Mouse (Mus musculus): Measurements from ENCODE around the gene Itgad. TPM values are rescaled to one million over a fixed set of nuclear protein-coding genes. Genes with fewer than 3 reads are reported as not detected.

Gene Itgad
- total RNA-seq, 2 experiments from 2014 or later = 0.26 TPM; not detected in 1

DNA sequence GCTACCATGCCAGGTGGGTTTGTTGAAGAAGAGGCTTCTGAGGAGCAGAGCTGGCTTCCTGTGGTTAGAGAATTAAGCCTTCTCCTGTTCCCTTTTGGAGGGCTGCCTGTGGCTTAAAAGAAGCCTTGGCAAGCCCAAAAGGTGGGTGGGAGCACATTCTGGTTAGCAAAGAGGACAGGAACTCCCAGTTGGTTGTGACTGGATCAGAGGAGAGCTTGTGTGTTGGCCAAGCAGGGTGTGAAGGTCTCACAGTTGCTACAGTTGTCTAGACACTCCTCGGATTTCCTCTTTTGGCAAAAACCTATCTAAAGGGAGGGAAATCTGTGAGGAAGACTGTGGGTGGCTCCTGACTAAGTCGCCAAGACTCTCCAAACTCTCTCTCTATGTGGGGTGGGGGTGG is 24.2 kb downstream of the Itgad start:
- no peak for DNase-seq (ENCODE audit: low spot score)

DNA sequence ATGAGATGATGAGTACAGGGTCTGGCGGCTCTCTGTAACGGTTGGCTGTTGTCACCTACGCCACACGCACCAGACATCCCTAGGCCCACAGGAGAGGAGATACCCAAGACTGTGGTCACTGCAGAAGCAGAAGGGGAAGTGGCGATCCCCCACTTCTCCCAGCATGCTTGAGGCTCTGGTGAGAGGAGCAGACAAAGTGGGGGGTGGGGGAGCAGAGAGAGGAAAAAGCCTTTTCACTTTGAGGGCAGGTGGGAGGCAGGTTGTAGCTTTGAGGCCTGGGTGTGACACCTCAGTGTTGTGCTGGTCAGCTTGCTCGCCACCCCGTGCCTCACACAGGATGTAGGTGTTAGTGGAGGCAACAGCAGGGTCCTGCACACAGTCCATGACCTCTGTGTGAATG is 25.9 kb downstream of the Itgad start:
- DNase-seq (ENCODE audit: low spot score) = no peak

DNA sequence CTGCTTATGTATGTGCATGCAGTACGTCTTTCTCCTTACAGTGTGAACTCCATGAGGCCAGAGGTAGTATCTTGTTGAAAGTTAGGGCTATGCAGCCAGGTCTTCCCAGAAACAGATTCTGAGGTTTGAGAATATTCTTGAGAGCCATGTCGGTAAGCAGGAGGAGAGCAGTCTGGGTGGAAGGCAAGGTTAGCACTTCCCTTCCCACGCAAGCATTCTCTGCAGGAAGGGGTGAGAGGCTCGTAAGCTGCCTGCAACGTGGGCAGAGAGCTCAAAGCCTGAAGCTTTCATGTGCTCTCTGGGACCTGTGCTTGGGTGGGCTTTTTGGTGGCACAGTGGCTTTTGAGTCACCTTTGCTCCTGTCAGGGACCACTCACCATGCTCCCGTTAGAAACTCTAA is 26.4 kb downstream of the Itgad start:
- DNase-seq (ENCODE audit: low spot score) = no peak

- no peak for DNase-seq (ENCODE audit: low spot score)
Observed at GRCm38 (mm10) chr7:128181691-128182090, 27.5 kb downstream of the Itgad start.

- no peak for DNase-seq (ENCODE audit: low spot score)
Observed at GRCm38 (mm10) chr7:128201607-128202006, 47.4 kb downstream of the Itgad start.

DNA sequence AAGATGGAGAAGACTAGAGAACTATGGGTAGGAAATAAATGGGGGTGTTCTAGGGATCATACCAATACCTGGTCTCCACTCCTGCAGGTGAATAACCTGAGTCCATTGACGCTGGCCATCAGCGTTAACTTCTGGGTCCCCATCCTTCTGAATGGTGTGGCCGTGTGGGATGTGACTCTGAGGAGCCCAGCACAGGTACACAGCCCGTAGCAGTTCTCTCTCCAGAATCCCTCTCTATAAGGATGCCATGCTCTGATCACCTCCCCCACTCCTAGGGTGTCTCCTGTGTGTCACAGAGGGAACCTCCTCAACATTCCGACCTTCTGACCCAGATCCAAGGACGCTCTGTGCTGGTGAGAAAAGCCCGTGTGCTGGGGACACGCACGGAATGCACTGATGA is 48.9 kb downstream of the Itgad start:
- no peak for DNase-seq (ENCODE audit: low spot score)

DNA sequence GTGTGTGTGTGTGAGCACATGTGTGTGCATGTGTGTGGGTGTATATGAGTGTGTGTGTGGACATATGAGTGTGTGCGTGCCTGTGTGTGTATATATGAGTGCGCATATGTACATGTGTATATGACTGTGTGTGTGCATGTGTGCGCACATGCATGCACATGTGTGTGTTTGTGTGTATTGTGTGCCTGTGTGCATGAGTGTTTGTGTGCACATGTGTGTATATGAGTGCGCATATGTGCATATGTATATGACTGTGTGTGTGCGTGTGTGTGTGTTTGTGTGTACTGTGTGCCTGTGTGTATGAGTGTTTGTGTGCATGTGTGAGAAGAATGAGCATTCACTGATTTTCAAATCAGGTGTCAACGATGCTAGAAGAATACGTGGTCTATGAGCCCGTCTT is 50.0 kb downstream of the Itgad start:
- DNase-seq (ENCODE audit: low spot score) = no peak

DNA sequence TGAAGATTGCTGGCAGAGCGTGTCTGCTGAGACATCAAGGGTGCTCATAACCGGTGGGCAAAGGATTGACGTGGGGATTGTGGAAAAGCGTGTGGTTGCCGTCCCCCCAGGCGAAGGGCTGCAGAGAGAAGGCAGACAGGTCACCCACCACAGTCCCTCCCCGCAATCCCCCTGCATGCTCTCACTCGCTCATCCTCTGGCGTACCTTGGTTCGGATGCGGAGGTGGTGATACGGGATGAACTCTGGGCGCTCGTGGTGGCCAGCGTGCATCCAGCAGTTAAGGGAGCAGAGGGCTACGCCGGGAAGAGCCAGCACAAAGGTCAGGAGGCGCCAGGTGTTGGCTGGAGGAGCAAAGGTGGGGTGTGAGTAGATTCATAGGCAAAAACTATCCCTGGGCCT is 51.5 kb downstream of the Itgad start:
- no peak for DNase-seq (ENCODE audit: low spot score)

- peak; percentile 80 for DNase-seq (ENCODE audit: low spot score)
Observed at GRCm38 (mm10) chr7:128206152-128206551, 52.0 kb downstream of the Itgad start, which contains the start of gene Cox6a2. Gene Cox6a2, minus strand, starts transcription at chr7:128206387.

DNA sequence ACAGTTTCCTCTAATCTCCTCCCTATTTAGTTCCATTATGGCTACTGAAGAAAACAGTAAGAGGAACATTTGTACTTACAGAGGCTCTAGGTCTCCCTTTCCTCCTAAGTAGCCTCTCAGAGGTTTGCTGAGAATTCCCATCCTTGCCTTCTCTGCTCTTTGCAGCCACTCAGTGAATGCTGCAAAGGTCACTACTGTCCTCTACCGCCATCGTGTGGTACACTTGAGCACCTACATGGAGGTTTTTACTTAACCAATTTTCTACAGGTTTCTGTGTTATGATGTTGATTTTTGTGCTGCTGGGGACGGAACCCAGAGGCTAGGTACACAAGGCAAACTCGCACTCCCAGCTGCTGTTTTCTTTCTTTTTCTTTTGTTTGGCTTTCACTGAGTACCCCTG is 54.0 kb downstream of the Itgad start:
- DNase-seq (ENCODE audit: low spot score) = peak; percentile 66

DNA sequence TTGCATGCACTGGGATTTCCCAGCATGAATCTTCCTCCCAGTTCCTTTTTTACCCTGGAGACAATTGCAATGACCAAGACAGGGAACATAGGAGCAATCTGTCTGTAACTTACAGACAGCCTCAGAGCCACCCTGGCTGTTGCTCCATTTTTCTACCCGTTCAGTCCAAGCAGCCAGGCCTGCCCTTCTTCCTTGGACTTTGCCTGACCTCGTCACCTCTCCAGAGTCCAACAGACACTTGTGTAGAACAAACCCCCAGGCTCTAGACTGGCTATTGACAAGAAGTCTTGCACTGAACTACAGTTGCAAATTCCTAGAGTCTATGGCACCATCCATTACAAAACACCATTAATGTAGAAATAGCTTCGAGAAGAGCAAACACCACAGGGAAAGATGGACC is 55.6 kb downstream of the Itgad start:
- DNase-seq (ENCODE audit: low spot score) = no peak

DNA sequence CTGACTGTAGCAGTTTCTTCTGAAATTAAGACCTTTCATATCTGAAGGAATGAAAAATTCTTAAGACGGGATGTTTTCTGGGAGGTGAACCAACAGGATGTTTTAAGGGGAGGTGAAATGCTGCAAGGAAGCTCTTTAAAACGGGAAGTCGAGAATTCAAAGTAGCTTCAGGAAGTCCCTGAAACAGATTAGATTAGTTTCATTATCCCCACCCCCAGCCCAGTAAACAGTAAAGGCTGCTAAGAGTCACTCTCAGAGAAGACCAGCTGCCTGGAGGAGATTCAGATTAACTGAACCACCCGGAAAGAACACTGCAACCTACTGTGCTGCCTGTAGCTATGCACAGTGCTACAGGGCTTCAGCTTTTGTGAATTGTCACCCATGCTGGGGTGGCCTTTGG is 65.8 kb downstream of the Itgad start:
- no peak for DNase-seq (ENCODE audit: low spot score)

GRCm38 (mm10) chr7:128220936-128221335 is 66.8 kb downstream of the Itgad start:
- no peak for DNase-seq (ENCODE audit: low spot score)

GRCm38 (mm10) chr7:128231741-128232140 is 77.6 kb downstream of the Itgad start:
- no peak for DNase-seq (ENCODE audit: low spot score)

GRCm38 (mm10) chr7:128234796-128235195 is 80.6 kb downstream of the Itgad start:
- no peak for DNase-seq (ENCODE audit: low spot score)

DNA sequence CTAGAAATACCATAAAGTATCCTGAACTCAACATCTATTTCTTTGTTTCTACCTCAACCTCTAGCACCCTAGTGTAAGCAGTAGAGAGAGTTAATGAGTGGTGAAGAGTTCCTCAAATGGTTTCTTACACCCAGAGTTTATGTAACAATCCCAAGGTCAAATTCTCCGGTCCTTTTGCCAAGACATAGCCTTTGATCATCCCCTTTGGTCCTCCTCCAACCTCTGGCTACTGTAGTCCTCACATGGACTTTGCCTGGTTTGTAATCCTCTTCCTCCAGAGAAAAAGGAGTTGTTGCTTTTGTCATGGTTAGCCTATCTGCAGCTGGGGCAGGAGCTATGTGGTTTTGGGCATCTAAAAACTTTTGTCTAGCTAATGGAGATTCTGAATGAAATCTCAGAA is 81.3 kb downstream of the Itgad start:
- no peak for DNase-seq (ENCODE audit: low spot score)

DNA sequence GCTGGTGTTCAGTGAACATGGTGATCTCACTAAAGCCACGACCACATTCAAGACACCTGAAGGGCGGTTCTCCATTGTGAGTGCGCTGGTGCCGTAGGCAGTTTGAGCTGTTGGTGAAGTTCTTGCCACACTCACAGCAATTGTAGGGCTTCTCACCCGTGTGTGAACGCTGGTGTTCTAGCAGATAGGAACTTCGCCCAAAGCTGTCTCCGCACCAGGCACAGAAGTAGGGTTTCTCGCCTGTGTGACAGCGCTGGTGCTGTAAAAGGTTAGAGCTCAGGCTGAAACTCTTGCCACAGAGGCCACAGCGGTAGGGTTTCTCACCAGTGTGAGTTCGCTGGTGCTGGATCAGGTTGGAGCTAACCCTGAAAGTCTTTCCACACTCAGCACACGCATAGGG is 82.2 kb downstream of the Itgad start:
- no peak for DNase-seq (ENCODE audit: low spot score)

DNA sequence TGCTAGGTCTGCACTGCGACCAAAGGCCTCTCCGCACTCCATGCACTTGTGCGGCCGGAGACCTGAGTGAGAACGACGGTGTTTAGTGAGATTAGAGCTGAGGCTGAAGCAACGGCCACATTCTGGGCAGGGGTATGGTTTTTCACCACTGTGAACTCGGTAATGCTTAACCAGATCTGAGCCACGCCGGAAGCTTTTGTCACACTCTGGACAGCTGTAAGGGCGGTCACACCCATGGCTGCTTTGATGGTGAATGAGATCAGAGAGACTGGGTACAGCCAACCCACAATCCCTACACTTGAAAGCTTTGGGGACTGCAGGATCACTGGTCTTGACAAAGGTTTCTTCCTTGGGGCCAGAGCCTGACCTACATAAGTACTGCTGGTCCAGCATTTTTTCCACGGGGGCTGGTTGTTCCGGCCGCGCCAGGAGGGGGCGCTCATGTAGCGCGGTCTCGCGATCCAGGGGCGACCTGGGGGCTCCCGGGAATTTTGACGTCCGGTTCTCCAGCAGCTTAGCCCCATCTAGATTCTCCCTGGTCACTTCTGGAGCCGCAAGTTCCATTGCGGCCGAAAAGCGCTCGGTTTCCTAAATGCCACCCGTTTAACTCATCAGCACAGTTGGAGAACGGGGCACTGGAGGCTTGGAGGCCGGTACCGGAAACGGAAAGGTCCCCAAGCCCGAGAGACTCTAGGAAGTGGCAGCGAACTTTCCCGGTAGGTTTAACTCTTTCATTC is 82.8 kb downstream of the Itgad start, which contains the start of gene Armc5:
TSS of gene Armc5 (plus strand) at position 487 of the 737 bp plus-strand sequence.
- peak; percentile 86 for DNase-seq (ENCODE audit: low spot score)

- DNase-seq (ENCODE audit: low spot score) = no peak
Observed at GRCm38 (mm10) chr7:128237593-128237926, 83.4 kb downstream of the Itgad start.

DNA sequence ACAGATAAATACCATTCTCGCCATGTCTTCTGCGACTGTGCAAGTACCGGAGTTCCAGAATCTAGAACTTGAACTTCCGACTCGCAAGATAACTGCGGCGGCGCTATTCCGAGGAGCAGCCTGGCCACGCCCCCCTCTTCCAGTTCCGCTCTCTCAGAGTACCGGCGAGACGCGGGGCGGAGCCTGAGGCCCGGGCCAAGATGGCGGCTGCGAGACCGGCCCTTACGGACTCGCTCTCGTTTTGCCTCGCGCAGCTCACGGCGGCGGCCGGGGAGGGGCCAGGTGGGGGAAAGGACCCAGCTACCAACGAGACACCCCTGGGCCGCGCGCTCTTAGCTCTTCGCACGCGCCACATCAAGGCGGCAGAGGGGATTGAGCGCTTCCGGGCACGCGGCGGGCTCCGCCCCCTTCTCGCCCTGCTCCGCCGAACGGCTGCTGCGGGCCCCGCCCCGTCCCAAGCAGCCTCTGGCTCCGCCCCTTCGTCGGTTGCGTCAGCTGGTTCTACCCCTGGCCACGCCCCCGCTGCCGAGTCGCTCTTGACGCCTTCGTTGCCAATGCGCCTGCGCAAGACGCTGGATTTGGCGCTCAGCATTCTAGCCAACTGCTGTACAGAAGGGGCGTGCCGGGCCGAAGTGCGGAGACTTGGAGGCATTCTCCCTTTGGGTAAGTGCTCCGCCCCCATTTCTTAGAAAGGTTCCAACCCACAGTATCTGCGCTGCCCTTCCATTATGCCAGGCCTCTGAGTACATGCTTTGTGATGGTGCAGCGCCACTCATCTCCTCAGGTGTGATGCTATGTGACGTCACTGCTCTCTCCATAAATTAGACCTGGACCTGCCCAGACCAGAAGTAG is 84.0 kb downstream of the Itgad start, which contains the start of gene 9130023H24Rik:
TSS of gene 9130023H24Rik (minus strand) at position 105 of the 852 bp plus-strand sequence.
- peak; percentile 100 for DNase-seq (ENCODE audit: low spot score)

DNA sequence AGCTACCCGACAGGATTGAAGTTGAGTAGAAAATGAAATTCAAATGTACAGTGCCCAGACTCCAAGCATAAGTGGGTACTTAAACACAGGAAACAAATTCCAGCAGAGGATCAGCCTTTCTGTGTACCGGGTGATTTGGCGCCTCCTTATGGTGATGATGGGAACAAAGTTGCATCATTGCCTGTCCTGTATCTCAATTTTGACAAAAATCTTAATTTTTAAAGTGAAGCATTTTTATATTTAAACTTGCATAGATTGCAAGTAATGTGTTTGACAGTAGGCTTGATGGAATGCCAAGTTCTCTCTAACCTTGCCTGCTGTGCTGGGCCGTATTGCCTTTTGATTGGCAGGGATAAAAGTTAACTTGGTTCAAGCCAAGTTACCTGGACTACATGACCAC is 84.8 kb downstream of the Itgad start:
- no peak for DNase-seq (ENCODE audit: low spot score)

GRCm38 (mm10) chr7:128240131-128240784 is 86.1 kb downstream of the Itgad start:
- no peak for DNase-seq (ENCODE audit: low spot score)
